Mouse (Mus musculus) MEL (cell line): Measurements from ENCODE around the gene Hdac7. TPM values are rescaled to one million over a fixed set of nuclear protein-coding genes. Genes with fewer than 3 reads are reported as not detected.
A peak's percentile ranks its signal among the peaks of the same experiment; 100 is the strongest.

ENCODE experiments used
- DNase-seq: peaks from one replicate; pipeline ENCODE4 v3.0.0; 2011; ENCODE audit warnings: low read depth, low spot score
- H3K27ac ChIP-seq: 2 replicates; pipeline ENCODE4 v1.5.1; 2012; ENCODE audit warnings: low read depth, mild to moderate bottlenecking, control low read depth, low read length, moderate library complexity; ENCODE audit not compliant: control insufficient read depth
- H3K27me3 ChIP-seq, 2 experiments: fragments of 150-350 bp in 1 of 2; sonication (generic) in 1 of 2; 2 replicates each; pipeline ENCODE4 v1.6.1; 2012; ENCODE audit warnings: low read length in 2 of 2, mild to moderate bottlenecking in 2 of 2, improper control_type of control experiment in 1 of 2, moderate library complexity in 1 of 2; ENCODE audit not compliant: insufficient read depth in 2 of 2, control insufficient read depth in 1 of 2
- H3K36me3 ChIP-seq, 2 experiments: 2 replicates each; pipeline ENCODE4 v1.6.1; 2012 to 2014; ENCODE audit warnings: low read length in 2 of 2, improper control_type of control experiment in 1 of 2, inconsistent platforms in 1 of 2, mild to moderate bottlenecking in 1 of 2; ENCODE audit not compliant: insufficient read depth in 2 of 2, control insufficient read depth in 1 of 2
- H3K4me1 ChIP-seq, 2 experiments: fragments of 150-350 bp in 1 of 2; sonication (generic) in 1 of 2; 2 replicates each; pipeline ENCODE4 v1.6.1; 2012; ENCODE audit warnings: low read length in 2 of 2, improper control_type of control experiment in 1 of 2, mild to moderate bottlenecking in 1 of 2; ENCODE audit not compliant: insufficient read depth in 2 of 2, control insufficient read depth in 1 of 2
- H3K4me3 ChIP-seq, 2 experiments: fragments of 150-350 bp in 1 of 2; sonication (generic) in 1 of 2; 2 replicates each; pipeline ENCODE4 v1.5.1; 2012; ENCODE audit warnings: low read depth in 2 of 2, low read length in 2 of 2, mild to moderate bottlenecking in 2 of 2, moderate library complexity in 2 of 2, control low read depth in 1 of 2, improper control_type of control experiment in 1 of 2; ENCODE audit not compliant: control insufficient read depth in 1 of 2, insufficient read depth in 1 of 2
- H3K79me2 ChIP-seq: 2 replicates; pipeline ENCODE4 v1.6.1; 2012; ENCODE audit warnings: mild to moderate bottlenecking, low read length, moderate library complexity; ENCODE audit not compliant: control insufficient read depth, poor library complexity, insufficient read depth
- H3K9ac ChIP-seq: 2 replicates; pipeline ENCODE4 v1.6.1; 2012; ENCODE audit warnings: low read depth, mild to moderate bottlenecking, control low read depth, low read length, moderate library complexity; ENCODE audit not compliant: control insufficient read depth, poor library complexity, severe bottlenecking
- H3K9me3 ChIP-seq: fragments of 150-350 bp; sonication (generic); replicated peaks from 2 replicates; pipeline ENCODE4 v1.6.1; 2012; ENCODE audit warnings: mild to moderate bottlenecking, low read length, improper control_type of control experiment, moderate library complexity; ENCODE audit not compliant: insufficient read depth
- GATA1 ChIP-seq: IDR thresholded peaks from 2 replicates; pipeline ENCODE4 v1.6.1; 2011; ENCODE audit warnings: low read depth, low read length, improper control_type of control experiment
- MAFK ChIP-seq: IDR thresholded peaks from 2 replicates; pipeline ENCODE4 v1.6.1; 2011; ENCODE audit warnings: low read depth, mild to moderate bottlenecking, low read length, improper control_type of control experiment, borderline replicate concordance
- MXI1 ChIP-seq: IDR thresholded peaks from 2 replicates; pipeline ENCODE4 v1.6.1; 2011; ENCODE audit warnings: mild to moderate bottlenecking, low read depth, low read length, improper control_type of control experiment
- MYC ChIP-seq: IDR thresholded peaks from 2 replicates; pipeline ENCODE4 v1.6.1; 2011; ENCODE audit warnings: low read depth, mild to moderate bottlenecking, low read length, improper control_type of control experiment, moderate library complexity
- POLR2A ChIP-seq, 2 experiments: IDR thresholded peaks; 2 replicates each; pipeline ENCODE4 v1.6.1; 2011 to 2012; ENCODE audit warnings: low read length in 2 of 2, mild to moderate bottlenecking in 2 of 2, control low read depth in 1 of 2, improper control_type of control experiment in 1 of 2, low read depth in 1 of 2, moderate library complexity in 1 of 2; ENCODE audit not compliant: control insufficient read depth in 1 of 2, insufficient read depth in 1 of 2, poor library complexity in 1 of 2
- POLR2AphosphoS5 ChIP-seq: IDR thresholded peaks from 2 replicates; pipeline ENCODE4 v1.6.1; 2012; ENCODE audit warnings: low read depth, borderline replicate concordance, mild to moderate bottlenecking, inconsistent platforms, low read length, moderate library complexity, mixed read lengths
- TAL1 ChIP-seq: IDR thresholded peaks from 2 replicates; pipeline ENCODE4 v1.6.1; 2012; ENCODE audit warnings: mild to moderate bottlenecking, inconsistent platforms, low read length, moderate library complexity, mixed read lengths
- ZKSCAN1 ChIP-seq: IDR thresholded peaks from 2 replicates; pipeline ENCODE4 v1.6.1; 2012; ENCODE audit warnings: low read depth, mild to moderate bottlenecking, inconsistent platforms, low read length, improper control_type of control experiment, moderate library complexity
- ZMIZ1 ChIP-seq: IDR thresholded peaks from 2 replicates; pipeline ENCODE4 v1.6.1; 2012; ENCODE audit warnings: low read depth, mild to moderate bottlenecking, inconsistent platforms, low read length, improper control_type of control experiment, moderate library complexity
- polyA plus RNA-seq, 2 experiments: library from polyadenylated mRNA; stranded (reverse) in 1 of 2; unstranded in 1 of 2; fragments of >175 nt in 1 of 2; fragments of >200 nt in 1 of 2; gene quantifications; 2 replicates each; pipeline versions ENCODE4 v1.2.1 to v1.2.4; 2012; ENCODE audit warnings: low replicate concordance in 2 of 2, low read depth in 1 of 2; ENCODE audit not compliant: insufficient read length in 2 of 2, insufficient read depth in 1 of 2, missing spikeins in 1 of 2
- total RNA-seq: library from RNA; depleted of rRNA; stranded (reverse); fragments of 300-350 nt; gene quantifications from 2 replicates; pipeline ENCODE4 v1.2.3, GENCODE M21; 2012

The Hdac7 gene
- total and polyA plus RNA-seq, 3 experiments: 100 to 389 TPM; not detected in 1

- no peaks in the 10 kb centered on the region for H3K27me3 ChIP-seq
- peaks cover 23 to 28% of the 10 kb centered on the region in 2 experiments for H3K36me3 ChIP-seq
- H3K4me3 ChIP-seq: no peak overlapping the region
- DNase-seq: peak; percentile 43
- no peaks in the 10 kb centered on the region for H3K79me2 ChIP-seq
- H3K4me1 ChIP-seq: peaks cover 27 to 35% of the 10 kb centered on the region in 2 experiments
- no peak overlapping the region for H3K9ac ChIP-seq
- peak overlapping the region; percentile 54 for H3K27ac ChIP-seq
- H3K9me3 ChIP-seq: no peaks in the 10 kb centered on the region
- peak; percentile 43; the same call in 1 of the 2 replicates for TF ChIP-seq POLR2AphosphoS5
- 0 out of 2 replicates have a peak, but pooled peaks have one; percentile 8 for TF ChIP-seq MYC
- TF ChIP-seq MAFK: no peak
- TF ChIP-seq MXI1: no peak
Observed at GRCm38 (mm10) chr15:97864361-97865045, 20.2 kb upstream of the Hdac7 start.

DNA sequence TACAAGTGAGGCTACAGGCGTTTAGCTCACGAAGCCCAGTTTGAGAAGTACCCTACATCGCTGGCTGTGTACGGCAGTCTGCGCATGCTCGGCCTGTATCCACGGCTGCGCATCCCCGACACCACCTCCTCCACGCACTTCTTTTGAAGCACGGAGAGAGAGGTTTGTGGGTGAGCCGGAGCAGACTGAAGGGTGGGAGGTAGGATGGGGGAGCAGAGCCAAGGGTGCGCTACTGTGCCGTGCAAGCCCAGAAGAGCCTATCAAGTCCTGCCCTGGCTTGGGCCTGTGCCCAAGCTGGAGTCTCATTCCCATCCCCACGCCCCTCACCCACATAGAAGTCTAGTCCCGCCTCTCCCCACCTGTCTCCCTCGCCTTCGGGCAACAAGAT, 19.2 kb upstream of the Hdac7 start:
- Histone ChIP-seq H3K27ac (no peak overlapping the region), H3K9ac (no peak overlapping the region), H3K9me3 (no peaks in the 10 kb centered on the region), H3K27me3 (no peaks in the 10 kb centered on the region), H3K36me3 (peaks cover 19 to 25% of the 10 kb centered on the region in 2 experiments), H3K79me2 (no peaks in the 10 kb centered on the region), H3K4me1 (peaks cover 21 to 24% of the 10 kb centered on the region in 2 experiments), H3K4me3 (no peak overlapping the region)
- DNase-seq: peak; percentile 19
- TF ChIP-seq TAL1 (no peak), ZMIZ1 (peak; percentile 14; the same call in 1 of the 2 replicates)

GRCm38 (mm10) chr15:97862881-97863493, 18.7 kb upstream of the Hdac7 start:
- Histone ChIP-seq H3K27me3 (no peaks in the 10 kb centered on the region), H3K4me1 (peaks cover 21 to 24% of the 10 kb centered on the region in 2 experiments)
- peak; percentile 23 for DNase-seq

More at GRCm38 (mm10) chr15:97862881-97863493, 18.7 kb upstream of the Hdac7 start:
- H3K27ac ChIP-seq: no peak overlapping the region
- no peak overlapping the region for H3K9ac ChIP-seq
- H3K4me3 ChIP-seq: no peak overlapping the region
- H3K79me2 ChIP-seq: no peaks in the 10 kb centered on the region
- no peaks in the 10 kb centered on the region for H3K9me3 ChIP-seq
- peaks cover 18 to 25% of the 10 kb centered on the region in 2 experiments for H3K36me3 ChIP-seq
- TF ChIP-seq POLR2A (IDR thresholded peaks at IDR 0.05; ENCODE audit: control insufficient read depth in 1 of 2, insufficient read depth in 1 of 2, low read depth in 1 of 2, low read length in 2 of 2, poor library complexity in 1 of 2) (0 out of 4 replicates have a peak, but pooled peaks of 1 of the 2 experiments have one; percentile 29), ZKSCAN1 (no peak), GATA1 (peak; percentile 44; the same call in 1 of the 2 replicates), ZMIZ1 (no peak)
